Mouse (Mus musculus) T-helper 17 cell (primary cell): ENCODE data around the gene Eif4a3.
"Not testable (repeated sequence)": the region's sequence is repeated elsewhere in the genome, so short reads cannot be mapped to it uniquely, and the experiment has no call there.

Experiments
- in situ Hi-C, 2 experiments: fragments of 300-600 bp; cut with MboI, MseI; formaldehyde crosslinking; loops; 1 replicate in 1 of 2; 2 replicates in 1 of 2; pipeline ENCODE4 v1.15.1; 2025; ENCODE audit warnings: high pct_unique_total_duplicates in 2 of 2

Eif4a3 gene

DNA sequence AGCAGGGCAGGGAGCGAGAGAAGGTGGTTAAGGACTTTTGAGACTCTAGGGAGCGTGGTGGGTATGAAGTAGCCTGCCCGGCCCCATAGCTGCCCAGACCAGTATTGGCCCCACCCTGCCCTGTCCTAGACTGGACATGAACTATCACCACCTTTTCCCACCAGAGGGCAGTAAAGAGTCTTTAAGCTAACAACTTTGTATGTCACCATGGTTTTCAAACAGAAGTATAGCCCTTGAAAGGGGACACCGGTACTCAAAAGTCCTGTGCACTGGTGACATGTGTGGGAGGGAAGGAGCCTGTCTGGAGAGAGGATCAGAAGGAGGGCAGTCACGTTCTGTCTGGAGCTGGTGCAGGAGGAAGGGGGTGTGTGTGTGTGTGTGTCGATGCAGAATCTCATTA lies 50.9 kb downstream of the Eif4a3 start:
- in situ Hi-C loops, result no loop called here

DNA sequence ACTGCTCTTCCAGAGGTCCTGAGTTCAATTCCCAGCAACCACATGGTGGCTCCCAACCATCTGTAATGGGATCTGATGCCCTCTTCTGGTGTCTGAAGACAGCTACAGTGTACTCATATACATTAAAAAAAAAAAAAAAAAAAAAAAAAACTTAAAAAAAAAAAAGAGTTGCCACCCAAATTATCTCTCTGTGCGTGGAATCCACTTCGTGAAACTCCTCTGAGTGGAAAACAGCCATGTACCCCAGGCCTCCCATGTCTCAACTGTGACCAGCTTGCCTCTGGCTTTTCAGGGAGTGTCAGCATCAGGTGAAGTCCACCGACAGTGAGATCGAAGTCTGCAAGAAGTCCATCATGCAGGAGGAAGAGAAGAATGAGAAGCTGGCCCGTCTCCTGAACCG lies 54.3 kb downstream of the Eif4a3 start:
- in situ Hi-C loops, result not testable (repeated sequence)

DNA sequence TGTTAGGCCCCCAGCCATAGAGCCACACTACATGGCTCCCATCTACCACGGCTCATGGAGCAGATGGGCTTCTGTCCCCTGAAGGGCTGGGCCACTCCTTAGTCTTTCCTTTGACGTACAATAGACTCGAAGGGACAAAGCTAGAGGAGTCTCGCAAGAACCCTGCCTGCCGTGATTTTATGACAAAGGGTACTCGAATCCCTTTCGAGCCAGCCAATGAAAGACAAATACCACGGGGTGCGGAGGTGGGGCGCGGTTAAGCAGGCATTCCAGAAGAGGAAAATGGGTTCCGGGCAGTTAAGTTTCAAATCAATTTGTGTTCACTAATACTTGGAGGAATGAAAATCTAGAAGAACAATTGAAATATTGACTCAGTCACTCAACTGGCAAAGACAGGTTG lies 60.4 kb downstream of the Eif4a3 start:
- in situ Hi-C loops, result no loop called here
